In the genomic region with DNA sequence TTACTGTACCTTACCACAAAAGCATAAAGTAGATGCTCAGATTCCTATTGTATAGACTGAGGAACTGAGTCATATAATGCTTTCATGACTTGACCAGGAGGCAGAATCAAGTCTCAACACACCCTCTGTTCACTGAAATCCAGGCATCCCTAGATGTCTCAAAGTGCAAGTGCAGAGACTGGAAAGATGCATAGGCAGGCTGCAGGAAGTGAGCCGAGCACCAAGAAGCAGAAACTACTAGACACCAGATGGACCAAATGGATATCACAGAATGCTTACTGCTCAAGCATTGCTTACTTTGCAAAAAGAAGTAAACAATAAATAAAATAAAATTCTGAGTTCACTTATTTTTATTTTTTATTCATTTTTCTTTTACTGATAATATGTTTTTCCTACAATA, we compare ENCODE assay signal across 12 mouse cellular contexts.
"Had no signal": no experiment of that assay in that cellular context is flagged by ENCODE, and none has a peak within 500 bp of the region (broad histone marks: within the 10 kb centered on the region; RNA-seq: fewer than 3 reads in every experiment).

No protein-coding gene starts in this region.

- H3K36me3 ChIP-seq: kidney, embryonic 15.5 days; liver, embryonic 13.5 days had no signal

- DNase-seq: kidney, adult 11 months; kidney, adult 8-10 months; kidney, postnatal 10 days; kidney, postnatal 36 days; layer of hippocampus, postnatal 36 days; liver, embryonic 13.5 days; lung, adult 2 months; lung, postnatal 14 days; lung, postnatal 4 days; thymus, postnatal 25 days had no signal

- H3K4me2 ChIP-seq: kidney, embryonic 15.5 days; liver, embryonic 13.5 days had no signal

- H3K9me3 ChIP-seq: kidney, embryonic 15.5 days; liver, embryonic 13.5 days had no signal

- H3K27me3 ChIP-seq: kidney, embryonic 15.5 days; liver, embryonic 13.5 days had no signal

- H3K4me3 ChIP-seq: kidney, embryonic 15.5 days; left cerebral cortex, adult 2 months; liver, embryonic 13.5 days had no signal

- H3K27ac ChIP-seq: kidney, embryonic 15.5 days; left cerebral cortex, adult 2 months; liver, embryonic 13.5 days had no signal

- H3K9ac ChIP-seq: kidney, embryonic 15.5 days; liver, embryonic 13.5 days had no signal
